Mouse (Mus musculus): ENCODE results near the gene Tubb4b.

DNA sequence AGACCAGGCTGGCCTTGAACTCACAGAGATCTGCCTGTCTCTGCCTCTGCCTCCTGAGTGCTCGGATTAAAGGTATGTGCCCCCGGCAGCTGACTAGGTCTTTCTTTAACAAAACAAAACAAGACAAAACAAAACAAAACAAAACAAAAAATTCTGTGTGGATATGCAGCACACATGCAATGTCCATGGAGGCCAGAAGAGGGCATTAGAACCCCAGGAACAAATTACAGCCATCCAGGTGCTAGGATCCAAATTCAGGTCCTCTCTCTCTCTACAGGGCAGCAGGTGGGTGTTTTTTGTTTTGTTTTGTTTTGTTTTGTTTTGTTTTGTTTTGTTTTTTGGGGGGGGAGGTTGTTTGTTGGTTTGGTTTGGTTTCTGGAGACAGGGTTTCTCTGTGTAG lies 34.4 kb upstream of the Tubb4b start:
- TF ChIP-seq CTCF (IDR thresholded peaks at IDR 0.05; ENCODE audit: borderline replicate concordance, insufficient read depth, low read depth, low read length) (peak; percentile 45; the same call in 1 of the 2 replicates), POLR2A (IDR thresholded peaks at IDR 0.05; ENCODE audit: borderline replicate concordance, insufficient read depth, low read length) (no peak)

All from cerebellum, adult 2 months (tissue).